Mouse (Mus musculus) spleen, adult 2 months (tissue): ENCODE measurements around the gene Slc12a7.

ENCODE experiments used
- CTCF ChIP-seq: fragments of 200-500 bp; IDR thresholded peaks from 2 replicates; pipeline ENCODE4 v1.5.1; 2011; ENCODE audit warnings: mild to moderate bottlenecking, inconsistent platforms; ENCODE audit not compliant: insufficient read depth, insufficient read length, insufficient replicate concordance; ENCODE audit errors: extremely low read depth
- POLR2A ChIP-seq: fragments of 200-500 bp; IDR thresholded peaks from 2 replicates; pipeline ENCODE4 v1.6.1; 2011; ENCODE audit warnings: low read depth, low read length, inconsistent platforms

- TF ChIP-seq CTCF (peak; percentile 33; the same call in 1 of the 2 replicates), POLR2A (no peak)
Measured at GRCm38 (mm10) chr13:73723081-73723668, 9.7 kb upstream of the Slc12a7 start.
